Mouse (Mus musculus) midbrain, embryonic 12.5 days (tissue): ENCODE results near the gene Tshz2. TPM values are rescaled to one million over a fixed set of nuclear protein-coding genes. Genes with fewer than 3 reads are reported as not detected.
"Not testable (repeated sequence)": the region's sequence is repeated elsewhere in the genome, so short reads cannot be mapped to it uniquely, and the experiment has no call there.

Experiments
- ATAC-seq: fragments of 200-750 bp; cut with Nextera tagmentation; 2 replicates; pipeline ENCODE4 v1.8.0; 2017; ENCODE audit warnings: low read depth, moderate TSS enrichment, moderate library complexity; ENCODE audit not compliant: low FRiP score
- H3K27ac ChIP-seq: fragments of 300-500 bp; sonication (generic); replicated peaks from 2 replicates; pipeline ENCODE4 v1.5.1; 2016; ENCODE audit warnings: mild to moderate bottlenecking
- H3K27me3 ChIP-seq: fragments of 300-500 bp; sonication (generic); 2 replicates; pipeline ENCODE4 v1.6.1; 2016; ENCODE audit warnings: mild to moderate bottlenecking
- H3K36me3 ChIP-seq: fragments of 300-500 bp; sonication (generic); 2 replicates; pipeline ENCODE4 v1.6.1; 2016
- H3K4me1 ChIP-seq: fragments of 300-500 bp; sonication (generic); 2 replicates; pipeline ENCODE4 v1.6.1; 2016
- H3K4me2 ChIP-seq: fragments of 300-500 bp; sonication (generic); replicated peaks from 2 replicates; pipeline ENCODE4 v1.6.1; 2016; ENCODE audit warnings: mild to moderate bottlenecking, moderate library complexity
- H3K4me3 ChIP-seq: fragments of 300-500 bp; sonication (generic); 2 replicates; pipeline ENCODE4 v1.5.1; 2016; ENCODE audit warnings: mild to moderate bottlenecking
- H3K9ac ChIP-seq: fragments of 300-500 bp; sonication (generic); replicated peaks from 2 replicates; pipeline ENCODE4 v1.6.1; 2016; ENCODE audit warnings: mild to moderate bottlenecking, moderate library complexity
- H3K9me3 ChIP-seq: fragments of 300-500 bp; sonication (generic); 2 replicates; pipeline ENCODE4 v1.6.1; 2016; ENCODE audit warnings: mild to moderate bottlenecking
- WGBS: fragments of 180-500 bp; shearing (Covaris S2); methylation state at CpG from one replicate; pipeline ENCODE4 v1.1.7; 2016; 5-methylcytosine and 5-hydroxymethylcytosine counted together
- polyA plus RNA-seq: library from polyadenylated mRNA; unstranded; fragments of >200 nt; fragmentation: Nextera tagmentation; extraction: Ambion mirVana; gene quantifications from 2 replicates; pipeline ENCODE4 v1.2.1, GENCODE M21; 2016

The Tshz2 gene
- polyA plus RNA-seq, 1 experiment from 2014 or later: 6.0 TPM

- no peak for ATAC-seq
- no peaks in the 10 kb centered on the region for H3K4me1 ChIP-seq
- H3K27ac ChIP-seq: no peak overlapping the region
Measured at GRCm38 (mm10) chr2:169775078-169775477, 142.3 kb downstream of the Tshz2 start.

GRCm38 (mm10) chr2:169777242-169777641, 144.4 kb downstream of the Tshz2 start:
- Histone ChIP-seq H3K4me2 (no peak overlapping the region), H3K4me3 (no peak overlapping the region), H3K9ac (no peak overlapping the region), H3K9me3 (no peaks in the 10 kb centered on the region), H3K27ac (no peak overlapping the region), H3K4me1 (no peaks in the 10 kb centered on the region), H3K27me3 (no peaks in the 10 kb centered on the region), H3K36me3 (no peaks in the 10 kb centered on the region)
- no peak for ATAC-seq
- 73% methylated on average over 4 of the region's 4 CpGs for WGBS

More at GRCm38 (mm10) chr2:169775078-169775477, 142.3 kb downstream of the Tshz2 start:
- H3K36me3 ChIP-seq: no peaks in the 10 kb centered on the region
- no peak overlapping the region for H3K4me2 ChIP-seq
- 60% methylated on average over 4 of the region's 4 CpGs for WGBS
- no peak overlapping the region for H3K9ac ChIP-seq
- H3K4me3 ChIP-seq: no peak overlapping the region
- H3K27me3 ChIP-seq: no peaks in the 10 kb centered on the region
- no peaks in the 10 kb centered on the region for H3K9me3 ChIP-seq

DNA sequence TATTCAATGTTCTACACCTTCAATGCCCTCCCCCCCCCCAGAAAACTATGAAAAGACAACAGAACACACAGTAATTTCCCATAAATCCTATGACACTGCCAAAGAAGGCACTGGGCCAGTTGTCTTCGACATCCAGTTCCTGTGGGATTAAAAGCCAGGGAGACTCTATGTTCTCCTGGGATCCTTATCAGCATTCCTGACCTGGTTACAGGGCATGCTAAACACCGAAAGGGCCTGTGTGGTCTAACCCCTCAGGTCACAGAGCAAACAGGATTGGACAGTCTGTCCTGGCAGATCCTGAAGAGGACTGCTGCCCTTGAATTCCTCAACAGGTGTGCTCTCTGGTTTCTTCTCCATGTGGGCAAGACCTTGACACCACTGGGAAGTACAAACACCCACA, 145.0 kb downstream of the Tshz2 start:
- H3K27me3 ChIP-seq: no peaks in the 10 kb centered on the region
- H3K4me1 ChIP-seq: no peaks in the 10 kb centered on the region
- ATAC-seq: no peak
- H3K9ac ChIP-seq: no peak overlapping the region
- H3K4me2 ChIP-seq: no peak overlapping the region
- no peak overlapping the region for H3K4me3 ChIP-seq
- WGBS: 86% methylated on average over 2 of the region's 2 CpGs
- H3K27ac ChIP-seq: no peak overlapping the region
- H3K36me3 ChIP-seq: no peaks in the 10 kb centered on the region
- no peaks in the 10 kb centered on the region for H3K9me3 ChIP-seq

GRCm38 (mm10) chr2:169778740-169779345, 146.0 kb downstream of the Tshz2 start:
- no peak for ATAC-seq

DNA sequence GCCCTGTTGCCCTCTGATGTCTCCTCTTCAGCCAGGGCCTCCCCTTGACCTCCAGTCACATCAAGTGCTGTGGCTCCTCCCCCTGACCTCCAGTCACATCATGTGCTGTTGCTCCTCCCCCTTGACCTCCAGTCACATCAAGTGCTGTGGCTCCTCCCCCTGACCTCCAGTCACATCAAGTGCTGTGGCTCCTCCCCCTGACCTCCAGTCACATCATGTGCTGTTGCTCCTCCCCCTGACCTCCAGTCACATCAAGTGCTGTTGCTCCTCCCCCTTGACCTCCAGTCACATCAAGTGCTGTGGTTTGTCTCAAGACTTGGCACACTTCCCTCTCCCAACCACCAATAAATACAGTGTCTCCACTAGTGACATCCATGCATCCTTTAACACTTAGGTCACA, 148.9 kb downstream of the Tshz2 start:
- H3K4me2 ChIP-seq, H3K9me3 ChIP-seq, H3K27me3 ChIP-seq, H3K4me1 ChIP-seq, H3K4me3 ChIP-seq, H3K9ac ChIP-seq, H3K36me3 ChIP-seq, ATAC-seq, H3K27ac ChIP-seq: not testable (repeated sequence)

More at GRCm38 (mm10) chr2:169778740-169779345, 146.0 kb downstream of the Tshz2 start:
- no peaks in the 10 kb centered on the region for H3K27me3 ChIP-seq
- H3K4me3 ChIP-seq: no peak overlapping the region
- H3K36me3 ChIP-seq: no peaks in the 10 kb centered on the region
- WGBS: 88% methylated on average over 6 of the region's 6 CpGs
- no peaks in the 10 kb centered on the region for H3K4me1 ChIP-seq
- H3K9me3 ChIP-seq: no peaks in the 10 kb centered on the region
- no peak overlapping the region for H3K4me2 ChIP-seq
- no peak overlapping the region for H3K9ac ChIP-seq
- H3K27ac ChIP-seq: no peak overlapping the region

DNA sequence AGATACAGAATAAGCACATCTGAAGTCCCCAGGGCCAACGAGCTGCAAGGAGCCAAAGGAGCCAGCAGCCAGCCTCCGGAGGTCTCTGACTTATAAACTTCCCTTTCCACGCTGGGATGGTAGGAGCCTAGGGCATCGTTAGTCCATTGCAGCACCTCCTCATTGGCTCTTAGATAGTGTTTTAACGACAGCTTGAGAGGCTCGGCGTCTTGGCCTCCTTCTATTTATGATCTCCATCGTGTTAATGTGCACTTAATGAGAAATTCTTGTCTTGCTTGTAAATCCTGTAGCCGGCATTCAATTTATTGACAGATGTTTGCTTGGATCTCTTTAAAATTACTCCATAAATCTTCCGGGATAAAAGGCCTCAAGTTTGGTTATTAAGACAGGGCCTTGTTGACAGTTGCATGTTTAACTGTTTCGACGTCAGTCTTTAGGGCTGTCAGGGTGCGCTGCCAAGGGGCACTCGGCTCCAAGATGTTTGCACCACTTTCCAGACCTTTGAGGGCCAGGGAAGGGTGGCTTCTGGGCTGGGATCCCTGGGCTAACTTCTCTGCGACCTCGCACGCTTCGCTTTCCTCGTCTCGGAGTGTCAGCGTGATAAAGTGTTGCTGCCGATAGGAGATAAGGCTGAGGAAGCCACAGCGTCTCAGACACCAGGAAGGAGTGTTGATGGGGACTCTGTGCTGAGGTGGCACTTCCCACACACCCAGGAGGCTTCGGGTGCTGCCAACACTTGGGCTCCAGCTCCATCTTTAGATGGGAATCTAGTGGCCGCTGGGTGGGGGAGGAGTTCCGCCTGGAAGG, 150.3 kb downstream of the Tshz2 start:
- H3K4me1 ChIP-seq: peaks cover 4% of the 10 kb centered on the region; the same call in 1 of the 2 replicates
- no peak overlapping the region for H3K4me2 ChIP-seq
- no peaks in the 10 kb centered on the region for H3K9me3 ChIP-seq
- H3K9ac ChIP-seq: no peak overlapping the region
- no peak overlapping the region for H3K27ac ChIP-seq
- no peaks in the 10 kb centered on the region for H3K27me3 ChIP-seq
- 90% methylated on average over 26 of the region's 26 CpGs for WGBS
- no peaks in the 10 kb centered on the region for H3K36me3 ChIP-seq
- no peak for ATAC-seq
- no peak overlapping the region for H3K4me3 ChIP-seq

GRCm38 (mm10) chr2:169783681-169784033, 150.8 kb downstream of the Tshz2 start:
- Histone ChIP-seq H3K9me3 (no peaks in the 10 kb centered on the region), H3K4me1 (peaks cover 4% of the 10 kb centered on the region; the same call in 1 of the 2 replicates), H3K4me3 (no peak overlapping the region), H3K27ac (no peak overlapping the region), H3K9ac (no peak overlapping the region), H3K4me2 (no peak overlapping the region), H3K27me3 (no peaks in the 10 kb centered on the region), H3K36me3 (no peaks in the 10 kb centered on the region)
- no peak for ATAC-seq
- WGBS: 93% methylated on average over 2 of the region's 2 CpGs

DNA sequence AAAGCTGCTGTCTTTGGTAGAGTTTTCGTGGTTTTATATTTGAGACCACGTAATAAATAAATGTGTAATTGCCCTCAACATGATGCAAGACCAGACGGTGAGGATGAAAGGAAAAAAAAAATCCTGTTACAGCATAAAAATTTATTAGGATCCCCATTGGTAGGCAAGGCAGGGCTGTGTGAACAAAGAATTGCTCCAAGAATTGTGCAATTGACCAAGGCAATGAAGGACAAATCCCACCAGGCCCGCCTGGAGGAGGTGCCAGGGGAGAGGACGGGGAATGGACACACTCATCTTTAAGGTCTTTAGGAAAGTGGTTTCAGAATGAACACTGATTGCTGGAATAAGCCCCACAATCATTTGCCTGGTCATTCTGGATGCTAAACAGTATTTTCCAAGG, 154.6 kb downstream of the Tshz2 start:
- WGBS: 72% methylated on average over 5 of the region's 5 CpGs
- Histone ChIP-seq H3K9me3 (no peaks in the 10 kb centered on the region), H3K27ac (no peak overlapping the region), H3K27me3 (peaks cover 5% of the 10 kb centered on the region), H3K36me3 (no peaks in the 10 kb centered on the region), H3K4me2 (no peak overlapping the region), H3K9ac (no peak overlapping the region), H3K4me3 (no peak overlapping the region), H3K4me1 (peaks cover 12% of the 10 kb centered on the region)
- ATAC-seq: no peak

DNA sequence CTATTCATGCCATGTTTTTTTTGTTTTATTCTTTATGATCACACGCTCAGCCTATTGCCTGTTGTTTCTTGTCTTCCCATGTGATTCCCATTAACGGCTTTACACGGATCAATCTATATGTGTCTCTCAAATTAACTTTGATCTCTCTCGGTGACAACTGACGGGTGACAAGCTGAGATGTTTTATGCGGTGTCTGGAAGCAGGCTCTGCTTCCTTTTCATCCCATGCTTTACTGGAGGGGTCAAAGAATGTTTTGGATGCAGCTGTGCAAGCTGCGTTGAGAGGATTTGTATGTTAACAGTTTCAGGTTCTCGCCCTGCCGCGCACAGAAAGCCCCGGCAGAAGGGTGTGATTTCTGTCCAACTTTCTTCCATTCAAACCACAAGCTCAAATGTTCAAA, 155.1 kb downstream of the Tshz2 start:
- peaks cover 13% of the 10 kb centered on the region for H3K4me1 ChIP-seq
- ATAC-seq: no peak
- H3K9me3 ChIP-seq: no peaks in the 10 kb centered on the region
- no peak overlapping the region for H3K9ac ChIP-seq
- 60% methylated on average over 11 of the region's 11 CpGs for WGBS
- H3K4me3 ChIP-seq: no peak overlapping the region
- H3K27ac ChIP-seq: no peak overlapping the region
- peaks cover 5% of the 10 kb centered on the region for H3K27me3 ChIP-seq
- no peak overlapping the region for H3K4me2 ChIP-seq
- no peaks in the 10 kb centered on the region for H3K36me3 ChIP-seq

GRCm38 (mm10) chr2:169790439-169791131, 157.8 kb downstream of the Tshz2 start:
- WGBS: 5% methylated on average over 12 of the region's 12 CpGs
- Histone ChIP-seq H3K27me3 (peaks cover 5% of the 10 kb centered on the region), H3K4me2 (peak overlapping the region; percentile 45), H3K9me3 (no peaks in the 10 kb centered on the region), H3K4me1 (peaks cover 16% of the 10 kb centered on the region), H3K36me3 (no peaks in the 10 kb centered on the region), H3K27ac (no peak overlapping the region; the same call in 1 of the 2 replicates), H3K4me3 (peak overlapping the region; percentile 16; the same call in 1 of the 2 replicates), H3K9ac (peak overlapping the region; percentile 43)
- peak; percentile 73 for ATAC-seq

- Histone ChIP-seq H3K27me3 (peaks cover 5% of the 10 kb centered on the region), H3K4me3 (no peak overlapping the region), H3K4me1 (peaks cover 12% of the 10 kb centered on the region; the same call in 1 of the 2 replicates), H3K36me3 (no peaks in the 10 kb centered on the region), H3K4me2 (no peak overlapping the region), H3K9me3 (no peaks in the 10 kb centered on the region), H3K9ac (no peak overlapping the region), H3K27ac (no peak overlapping the region)
- no peak for ATAC-seq
- WGBS: 30% methylated on average over 3 of the region's 3 CpGs
Measured at GRCm38 (mm10) chr2:169792706-169793105, 159.9 kb downstream of the Tshz2 start.

DNA sequence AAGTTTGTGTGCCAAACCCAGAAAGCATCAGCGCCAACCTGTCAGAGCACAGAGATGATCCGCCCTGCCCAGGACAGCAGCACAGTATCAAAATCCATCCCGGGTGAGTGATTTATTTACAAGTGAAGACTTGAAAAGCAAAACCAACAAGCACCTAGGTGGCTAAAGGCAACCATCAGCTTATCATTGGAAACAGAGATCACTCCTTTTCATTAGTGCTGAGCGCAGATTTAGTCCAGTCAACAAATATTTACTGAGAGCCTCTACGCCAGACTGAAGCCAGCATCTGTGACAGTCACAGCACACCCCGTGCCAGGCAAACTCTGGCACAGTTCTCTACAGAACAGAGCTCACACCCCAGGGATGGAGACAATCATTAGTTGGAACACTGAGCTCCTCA, 169.4 kb downstream of the Tshz2 start:
- Histone ChIP-seq H3K27me3 (no peaks in the 10 kb centered on the region), H3K27ac (no peak overlapping the region), H3K4me1 (no peaks in the 10 kb centered on the region), H3K4me2 (no peak overlapping the region), H3K9me3 (no peaks in the 10 kb centered on the region), H3K36me3 (no peaks in the 10 kb centered on the region), H3K4me3 (no peak overlapping the region), H3K9ac (no peak overlapping the region)
- no peak for ATAC-seq
- WGBS: 86% methylated on average over 6 of the region's 6 CpGs
